Mouse (Mus musculus) neural tube, embryonic 15.5 days (tissue): Measurements from ENCODE around the gene Myo1h. TPM values are rescaled to one million over a fixed set of nuclear protein-coding genes. Genes with fewer than 3 reads are reported as not detected.

Source experiments
- ATAC-seq: fragments of 200-750 bp; cut with Nextera tagmentation; 2 replicates; pipeline ENCODE4 v1.8.0; 2017; ENCODE audit warnings: mild to moderate bottlenecking, moderate TSS enrichment, moderate library complexity; ENCODE audit not compliant: low FRiP score
- H3K27ac ChIP-seq: fragments of 300-500 bp; sonication (generic); replicated peaks from 2 replicates; pipeline ENCODE4 v1.5.1; 2015; ENCODE audit warnings: mild to moderate bottlenecking, inconsistent platforms
- H3K27me3 ChIP-seq: fragments of 300-500 bp; sonication (generic); replicated peaks from 2 replicates; pipeline ENCODE4 v1.6.1; 2015; ENCODE audit warnings: inconsistent platforms
- H3K36me3 ChIP-seq: fragments of 300-500 bp; sonication (generic); 2 replicates; pipeline ENCODE4 v1.6.1; 2015; ENCODE audit warnings: inconsistent platforms
- H3K4me1 ChIP-seq: fragments of 300-500 bp; sonication (generic); 2 replicates; pipeline ENCODE4 v1.6.1; 2015; ENCODE audit warnings: inconsistent platforms
- H3K4me2 ChIP-seq: fragments of 300-500 bp; sonication (generic); 2 replicates; pipeline ENCODE4 v1.6.1; 2015; ENCODE audit warnings: inconsistent platforms, mild to moderate bottlenecking, moderate library complexity
- H3K4me3 ChIP-seq: fragments of 300-500 bp; sonication (generic); replicated peaks from 2 replicates; pipeline ENCODE4 v1.5.1; 2015; ENCODE audit warnings: mild to moderate bottlenecking, inconsistent platforms
- H3K9ac ChIP-seq: fragments of 300-500 bp; sonication (generic); replicated peaks from 2 replicates; pipeline ENCODE4 v1.6.1; 2015; ENCODE audit warnings: mild to moderate bottlenecking, inconsistent platforms
- H3K9me3 ChIP-seq: fragments of 300-500 bp; sonication (generic); replicated peaks from 2 replicates; pipeline ENCODE4 v1.6.1; 2016; ENCODE audit warnings: inconsistent platforms
- WGBS: fragments of 180-500 bp; shearing (Covaris S2); methylation state at CpG from one replicate; pipeline ENCODE4 v1.1.7; 2015; ENCODE audit warnings: mixed read lengths; 5-methylcytosine and 5-hydroxymethylcytosine counted together
- polyA plus RNA-seq: library from polyadenylated mRNA; unstranded; fragments of >200 nt; fragmentation: Nextera tagmentation; extraction: Ambion mirVana; gene quantifications from 2 replicates; pipeline ENCODE4 v1.2.1, GENCODE M21; 2015

Gene Myo1h
- polyA plus RNA-seq, result 0.56 and 0.64 TPM in 2 replicates

GRCm38 (mm10) chr5:114288874-114289273 lies at the start of gene Myo1h:
TSS of gene Myo1h (plus strand) at chr5:114289166.
- Histone ChIP-seq H3K36me3 (no peaks in the 10 kb centered on the region), H3K4me1 (peaks cover 9% of the 10 kb centered on the region; the same call in 1 of the 2 replicates), H3K9me3 (no peaks in the 10 kb centered on the region), H3K4me2 (no peak within 1 kb of the TSS), H3K27ac (no peak within 1 kb of the TSS), H3K9ac (no peak within 1 kb of the TSS), H3K4me3 (no peak within 1 kb of the TSS), H3K27me3 (peaks cover 38% of the 10 kb centered on the region)
- WGBS, result 51% methylated on average over 13 of the region's 13 CpGs
- no peak for ATAC-seq

DNA sequence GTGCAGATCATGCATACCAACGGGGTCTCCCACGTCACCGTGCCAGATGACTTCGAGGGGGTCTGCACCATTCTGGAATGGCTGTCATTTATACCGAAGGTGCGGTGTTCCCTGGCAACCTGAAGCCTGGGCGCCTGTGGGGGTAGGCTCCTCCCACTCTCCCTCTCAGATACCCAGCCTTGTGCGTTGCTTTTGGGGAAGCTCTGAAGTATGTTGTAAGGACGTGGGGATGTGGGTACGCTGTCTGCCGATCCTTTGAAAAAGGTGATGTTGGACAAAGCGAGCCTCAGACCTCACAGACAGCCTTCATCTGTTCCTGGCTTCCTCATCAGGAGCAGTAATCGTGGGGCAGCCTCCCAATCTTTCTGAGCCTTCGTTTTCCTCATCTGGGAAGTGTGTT lies 49.2 kb upstream of the Myo1h start:
- 56% methylated on average over 14 of the region's 14 CpGs for WGBS
- Histone ChIP-seq H3K4me1 (no peaks in the 10 kb centered on the region), H3K4me3 (no peak overlapping the region), H3K27ac (no peak overlapping the region), H3K9me3 (no peaks in the 10 kb centered on the region), H3K9ac (no peak overlapping the region), H3K36me3 (no peaks in the 10 kb centered on the region), H3K4me2 (no peak overlapping the region), H3K27me3 (0 out of 2 replicates have a peak, but pooled peaks cover 6% of the 10 kb centered on the region)
- ATAC-seq, result no peak

DNA sequence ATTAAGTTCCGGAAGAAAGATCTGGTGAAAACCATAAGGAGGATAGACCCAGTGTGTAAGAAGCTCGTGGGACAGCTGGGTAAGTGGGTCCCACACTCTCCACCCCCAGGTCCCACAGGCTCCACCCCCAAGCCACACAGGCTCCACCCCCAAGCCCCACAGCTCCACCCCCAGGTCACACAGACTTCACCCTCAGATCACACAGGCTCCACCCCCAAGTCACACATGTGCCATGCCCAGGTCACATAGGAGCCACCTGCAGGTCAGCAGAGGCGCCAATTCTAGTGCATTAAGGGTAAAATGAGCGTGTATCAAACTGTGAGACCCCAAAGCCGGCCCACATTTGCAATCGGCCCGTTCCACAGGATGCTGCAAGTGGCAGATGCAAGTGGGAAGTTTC lies 42.5 kb upstream of the Myo1h start:
- no peak overlapping the region for H3K4me3 ChIP-seq
- H3K36me3 ChIP-seq, result no peaks in the 10 kb centered on the region
- H3K9me3 ChIP-seq, result no peaks in the 10 kb centered on the region
- H3K27me3 ChIP-seq, result peaks cover 8% of the 10 kb centered on the region; the same call in 1 of the 2 replicates
- no peak overlapping the region for H3K9ac ChIP-seq
- H3K4me2 ChIP-seq, result no peak overlapping the region
- no peak for ATAC-seq
- no peak overlapping the region for H3K27ac ChIP-seq
- WGBS, result 86% methylated on average over 7 of the region's 7 CpGs
- peaks cover 11% of the 10 kb centered on the region for H3K4me1 ChIP-seq

- Histone ChIP-seq H3K4me3 (no peak overlapping the region), H3K27me3 (peaks cover 8% of the 10 kb centered on the region; the same call in 1 of the 2 replicates)
Observed at GRCm38 (mm10) chr5:114248174-114248589, 40.8 kb upstream of the Myo1h start.

DNA sequence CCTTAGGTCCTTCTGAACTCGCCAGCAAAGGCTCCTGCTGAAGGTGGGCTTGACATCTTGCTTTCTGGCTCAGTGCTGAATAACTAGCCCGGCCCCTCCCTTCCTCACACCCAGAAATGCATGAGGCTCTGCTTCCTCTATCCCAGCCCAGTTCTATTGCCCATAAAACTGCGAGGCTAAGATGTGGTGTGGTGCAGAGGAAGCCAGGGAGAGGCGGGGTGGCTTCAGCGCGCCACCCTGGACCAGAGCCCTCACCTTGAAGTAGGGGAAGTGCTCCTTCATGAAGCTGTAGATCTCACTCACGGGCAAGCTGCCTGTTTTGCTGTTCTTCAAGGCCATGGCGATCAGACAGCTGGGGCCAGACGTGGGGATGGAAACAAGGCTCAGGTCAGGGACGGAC lies 29.5 kb upstream of the Myo1h start:
- H3K4me3 ChIP-seq, result no peak overlapping the region
- ATAC-seq, result no peak
- no peak overlapping the region for H3K27ac ChIP-seq
- peaks cover 11% of the 10 kb centered on the region; the same call in 1 of the 2 replicates for H3K27me3 ChIP-seq
- no peak overlapping the region for H3K4me2 ChIP-seq
- WGBS, result 85% methylated on average over 10 of the region's 10 CpGs
- H3K9me3 ChIP-seq, result no peaks in the 10 kb centered on the region
- H3K9ac ChIP-seq, result no peak overlapping the region
- no peaks in the 10 kb centered on the region for H3K36me3 ChIP-seq
- H3K4me1 ChIP-seq, result 0 out of 2 replicates have a peak, but pooled peaks cover 8% of the 10 kb centered on the region

More at GRCm38 (mm10) chr5:114248174-114248589, 40.8 kb upstream of the Myo1h start:
- peak; percentile 85 for ATAC-seq
- Histone ChIP-seq H3K27ac (no peak overlapping the region), H3K9me3 (no peaks in the 10 kb centered on the region), H3K9ac (no peak overlapping the region; the same call in 1 of the 2 replicates), H3K36me3 (no peaks in the 10 kb centered on the region), H3K4me2 (peak overlapping the region; percentile 40), H3K4me1 (peaks cover 11% of the 10 kb centered on the region)
- 19% methylated on average over 14 of the region's 14 CpGs for WGBS

GRCm38 (mm10) chr5:114261494-114261893 lies 27.5 kb upstream of the Myo1h start:
- peaks cover 11% of the 10 kb centered on the region for H3K27me3 ChIP-seq
- H3K27ac ChIP-seq, result no peak overlapping the region
- no peak overlapping the region for H3K4me2 ChIP-seq
- H3K9me3 ChIP-seq, result no peaks in the 10 kb centered on the region
- no peaks in the 10 kb centered on the region for H3K36me3 ChIP-seq
- ATAC-seq, result no peak
- H3K4me1 ChIP-seq, result 0 out of 2 replicates have a peak, but pooled peaks cover 8% of the 10 kb centered on the region
- H3K4me3 ChIP-seq, result no peak overlapping the region
- no peak overlapping the region for H3K9ac ChIP-seq

DNA sequence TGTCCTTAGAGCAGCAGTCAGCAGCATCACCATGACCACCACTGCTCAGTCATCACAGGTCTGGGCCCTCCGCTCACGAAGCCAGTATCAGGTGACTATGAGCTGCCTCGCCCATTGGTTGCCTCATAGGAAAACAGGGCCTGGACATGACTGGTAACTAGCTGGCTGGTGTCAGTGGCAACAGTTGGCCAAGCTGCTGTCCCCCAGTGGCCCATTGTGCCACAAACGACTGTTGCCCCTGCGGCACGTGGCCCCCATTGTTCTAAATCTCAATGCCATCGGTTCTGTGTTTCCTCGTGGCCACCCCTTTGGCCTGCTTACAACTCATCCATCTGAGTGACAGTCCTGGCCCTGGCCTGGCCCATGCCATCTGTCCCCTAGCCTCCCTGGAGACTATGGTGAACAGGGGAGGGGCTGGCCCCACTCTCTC lies 24.9 kb upstream of the Myo1h start:
- Histone ChIP-seq H3K9me3 (no peaks in the 10 kb centered on the region), H3K4me1 (0 out of 2 replicates have a peak, but pooled peaks cover 8% of the 10 kb centered on the region), H3K4me2 (no peak overlapping the region), H3K9ac (no peak overlapping the region), H3K27ac (no peak overlapping the region), H3K4me3 (no peak overlapping the region), H3K36me3 (no peaks in the 10 kb centered on the region), H3K27me3 (peaks cover 33% of the 10 kb centered on the region)
- 35% methylated on average over 8 of the region's 8 CpGs for WGBS
- no peak for ATAC-seq

DNA sequence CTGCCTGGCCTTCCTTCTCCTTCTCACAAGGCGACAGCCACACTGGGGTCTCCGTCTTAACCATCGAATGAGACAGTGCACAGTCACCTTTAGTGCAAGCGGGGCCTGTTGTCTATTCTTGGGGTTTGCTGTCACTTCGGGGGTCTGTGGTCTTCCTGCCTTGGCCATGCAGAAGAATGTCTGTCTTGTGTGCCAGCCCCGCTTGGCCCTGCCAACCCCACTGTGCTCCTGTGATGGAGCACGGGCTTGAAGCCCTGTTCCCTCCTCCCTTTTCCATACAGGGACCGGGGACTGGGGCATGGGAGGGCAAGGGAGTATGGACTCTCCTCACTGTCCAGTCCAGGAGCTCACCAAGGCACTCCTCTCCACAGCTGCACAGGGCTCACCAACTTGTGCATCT lies 24.2 kb upstream of the Myo1h start:
- WGBS, result 83% methylated on average over 8 of the region's 8 CpGs
- no peak for ATAC-seq
- H3K27ac ChIP-seq, result no peak overlapping the region
- H3K9ac ChIP-seq, result no peak overlapping the region
- no peaks in the 10 kb centered on the region for H3K9me3 ChIP-seq
- H3K27me3 ChIP-seq, result peaks cover 36% of the 10 kb centered on the region
- no peaks in the 10 kb centered on the region for H3K36me3 ChIP-seq
- H3K4me3 ChIP-seq, result no peak overlapping the region
- 0 out of 2 replicates have a peak, but pooled peaks cover 8% of the 10 kb centered on the region for H3K4me1 ChIP-seq
- H3K4me2 ChIP-seq, result no peak overlapping the region

DNA sequence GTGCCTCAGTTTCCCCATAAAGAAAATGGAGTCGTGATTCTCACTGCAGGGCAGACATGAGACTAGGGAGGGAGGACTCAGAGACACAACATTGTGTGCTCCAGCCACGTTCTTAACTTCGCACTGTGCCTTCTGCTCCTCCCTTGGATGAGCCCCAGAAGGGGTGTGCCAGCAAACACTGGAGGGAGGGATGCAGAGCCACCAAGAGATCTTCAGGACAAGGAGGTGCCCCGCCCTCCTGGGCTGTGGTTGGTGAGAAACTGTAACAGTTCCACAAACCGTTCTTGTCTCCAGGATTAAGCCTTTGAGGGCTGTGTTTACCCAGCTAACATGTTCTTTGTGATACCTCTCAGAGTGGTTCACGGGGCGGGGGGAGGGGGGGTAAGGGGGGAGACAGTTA lies 20.3 kb upstream of the Myo1h start:
- no peaks in the 10 kb centered on the region for H3K36me3 ChIP-seq
- no peak overlapping the region for H3K4me2 ChIP-seq
- H3K9ac ChIP-seq, result no peak overlapping the region
- 47% methylated on average over 7 of the region's 7 CpGs for WGBS
- no peak overlapping the region for H3K4me3 ChIP-seq
- H3K27ac ChIP-seq, result no peak overlapping the region
- H3K9me3 ChIP-seq, result no peaks in the 10 kb centered on the region
- H3K4me1 ChIP-seq, result peaks cover 13% of the 10 kb centered on the region
- peaks cover 75% of the 10 kb centered on the region for H3K27me3 ChIP-seq
- ATAC-seq, result no peak

- no peak overlapping the region for H3K4me2 ChIP-seq
- H3K4me3 ChIP-seq, result no peak overlapping the region
- no peaks in the 10 kb centered on the region for H3K9me3 ChIP-seq
- H3K27me3 ChIP-seq, result peaks cover 79% of the 10 kb centered on the region
- no peak for ATAC-seq
- no peak overlapping the region for H3K9ac ChIP-seq
- H3K4me1 ChIP-seq, result peaks cover 14% of the 10 kb centered on the region
- H3K27ac ChIP-seq, result no peak overlapping the region
- H3K36me3 ChIP-seq, result no peaks in the 10 kb centered on the region
- WGBS, result 69% methylated on average over 7 of the region's 7 CpGs
Observed at GRCm38 (mm10) chr5:114269499-114269898, 19.5 kb upstream of the Myo1h start.

GRCm38 (mm10) chr5:114269984-114270383 lies 19.0 kb upstream of the Myo1h start:
- H3K9me3 ChIP-seq, result no peaks in the 10 kb centered on the region
- WGBS, result 15% methylated on average over 12 of the region's 12 CpGs
- no peak for ATAC-seq
- H3K9ac ChIP-seq, result no peak overlapping the region
- H3K4me1 ChIP-seq, result peaks cover 15% of the 10 kb centered on the region
- H3K27ac ChIP-seq, result no peak overlapping the region
- no peak overlapping the region for H3K4me3 ChIP-seq
- no peaks in the 10 kb centered on the region for H3K36me3 ChIP-seq
- no peak overlapping the region for H3K4me2 ChIP-seq
- peaks cover 83% of the 10 kb centered on the region for H3K27me3 ChIP-seq

- WGBS, result under 1% methylated on average over 52 of the region's 56 CpGs
- Histone ChIP-seq H3K4me2 (peak within 1 kb of the TSS; percentile 70), H3K4me3 (peak within 1 kb of the TSS; percentile 37), H3K27ac (no peak within 1 kb of the TSS), H3K9me3 (no peaks in the 10 kb centered on the region), H3K4me1 (peaks cover 17% of the 10 kb centered on the region), H3K36me3 (no peaks in the 10 kb centered on the region), H3K9ac (no peak within 1 kb of the TSS; the same call in 1 of the 2 replicates), H3K27me3 (peaks cover 90% of the 10 kb centered on the region)
- ATAC-seq, result no peak
Observed at GRCm38 (mm10) chr5:114273693-114274402, 15.1 kb upstream of the Myo1h start, which contains the start of gene Foxn4. TSS of gene Foxn4 (minus strand) at chr5:114273807.
